Mouse (Mus musculus) left cerebral cortex, adult 9 months (tissue): ENCODE data around the gene Gm4981.
"Not testable (repeated sequence)": the region's sequence is repeated elsewhere in the genome, so short reads cannot be mapped to it uniquely, and the experiment has no call there.

Source experiments
- DNase-seq, 2 experiments: peaks; one replicate each; pipeline ENCODE4 v3.0.0; 2022; ENCODE audit warnings: low spot score in 2 of 2

The Gm4981 gene

GRCm38 (mm10) chr10:58223161-58223560, 13.3 kb downstream of the Gm4981 start:
- not testable (repeated sequence) for DNase-seq

- DNase-seq: peak in 1 of 2 experiments; percentile 54
These were observed 14.9 kb downstream of the Gm4981 start for GRCm38 (mm10) chr10:58221571-58221970.

- DNase-seq: no peak
These were observed 15.8 kb downstream of the Gm4981 start for GRCm38 (mm10) chr10:58220726-58221125.

- no peak for DNase-seq
These were observed 19.1 kb downstream of the Gm4981 start for GRCm38 (mm10) chr10:58217366-58217765.

GRCm38 (mm10) chr10:58215353-58215752, 21.1 kb downstream of the Gm4981 start:
- DNase-seq: no peak

GRCm38 (mm10) chr10:58214934-58215333, 21.6 kb downstream of the Gm4981 start:
- DNase-seq: no peak

- no peak for DNase-seq
These were observed 22.0 kb downstream of the Gm4981 start for GRCm38 (mm10) chr10:58214497-58214896.

GRCm38 (mm10) chr10:58212230-58212629, 24.3 kb downstream of the Gm4981 start:
- no peak for DNase-seq

GRCm38 (mm10) chr10:58211213-58211612, 25.3 kb downstream of the Gm4981 start:
- DNase-seq: no peak

- no peak for DNase-seq
These were observed 26.0 kb downstream of the Gm4981 start for GRCm38 (mm10) chr10:58210514-58210913.

GRCm38 (mm10) chr10:58209710-58210467, 26.6 kb downstream of the Gm4981 start:
- no peak for DNase-seq

GRCm38 (mm10) chr10:58206639-58207404, 29.7 kb downstream of the Gm4981 start:
- DNase-seq: no peak

GRCm38 (mm10) chr10:58205986-58206385, 30.5 kb downstream of the Gm4981 start:
- DNase-seq: no peak
